Comparison of ENCODE assay signal across 9 mouse cellular contexts in the genomic region with DNA sequence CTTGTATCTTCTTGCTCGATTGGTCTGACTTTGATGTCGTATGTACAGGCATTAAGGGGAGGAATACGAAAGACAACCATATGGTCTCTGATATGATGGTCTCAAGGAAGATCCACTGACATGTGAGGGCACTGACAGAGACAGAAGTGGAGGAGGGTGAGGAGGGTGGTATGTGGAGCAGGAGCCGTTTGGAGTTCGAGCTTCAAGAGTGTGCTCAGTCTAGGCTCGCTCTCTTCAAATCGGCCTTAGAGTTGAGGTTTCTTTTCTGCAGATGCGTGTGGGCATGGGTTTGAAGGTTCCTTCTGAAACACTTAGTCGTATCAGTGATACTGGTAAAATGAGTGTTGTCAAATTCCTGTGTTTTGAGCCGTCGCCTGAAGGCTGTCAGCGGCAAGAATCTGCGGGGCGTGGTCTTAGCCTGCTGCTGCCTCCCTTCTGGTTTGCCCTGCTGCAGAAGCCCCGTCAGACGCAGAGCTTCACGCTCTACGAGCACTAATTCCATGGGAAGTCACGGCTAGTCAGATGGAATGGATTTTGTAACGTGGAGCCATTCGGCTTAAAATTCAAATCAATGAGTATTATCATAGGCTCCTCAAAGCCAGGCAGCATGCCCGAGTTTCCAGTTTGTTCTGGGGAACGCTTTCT. TPM values are rescaled to one million over a fixed set of nuclear protein-coding genes. Genes with fewer than 3 reads are reported as not detected.
A peak's percentile ranks its signal among the peaks of the same experiment; 100 is the strongest.
DNase-seq lines count a peak whose midpoint lies in the region; ATAC-seq and TF ChIP-seq lines count a peak whose summit lies in the region.
"Had no signal": no experiment of that assay in that cellular context is flagged by ENCODE, and none has a peak within 500 bp of the region (broad histone marks: within the 10 kb centered on the region; RNA-seq: fewer than 3 reads in every experiment).

No protein-coding gene starts in this region.

- 42% methylated on average over 23 of the region's 23 CpGs for WGBS in heart, embryonic 13.5 days
- WGBS in midbrain, embryonic 12.5 days: 49% methylated on average over 23 of the region's 23 CpGs

- H3K36me3 ChIP-seq in heart, embryonic 13.5 days: no peaks in the 10 kb centered on the region
- no peaks in the 10 kb centered on the region for H3K36me3 ChIP-seq in midbrain, embryonic 12.5 days

- peaks cover 4% of the 10 kb centered on the region; the same call in 1 of the 2 replicates for H3K4me1 ChIP-seq in heart, embryonic 13.5 days
- H3K4me1 ChIP-seq in midbrain, embryonic 12.5 days: peaks cover 8% of the 10 kb centered on the region; the same call in 1 of the 2 replicates

- intact Hi-C loops in heart, postnatal 25 days (cut with DNase I): no loop called here

- CTCF ChIA-PET in Patski (lab: Charles Lee): interaction anchor here (1.3 kb wide), 2 partner anchors 10 to 65 kb away, joined by 3 to 5 read pairs; no protein-coding TSS in a partner anchor

- 0 out of 2 replicates have a peak, but pooled peaks cover 3% of the 10 kb centered on the region for H3K27me3 ChIP-seq in heart, embryonic 13.5 days (replicated peaks)
- H3K27me3 ChIP-seq in Patski: peaks cover 46% of the 10 kb centered on the region
- H3K27me3 ChIP-seq in midbrain, embryonic 12.5 days: peaks cover 3% of the 10 kb centered on the region; the same call in 1 of the 2 replicates

- no peak overlapping the region for H3K27ac ChIP-seq in heart, embryonic 13.5 days (replicated peaks)
- H3K27ac ChIP-seq in midbrain, embryonic 12.5 days (replicated peaks): no peak overlapping the region

- H3K9ac ChIP-seq in heart, embryonic 13.5 days: 0 out of 2 replicates have a peak overlapping the region, but pooled peaks have one; percentile 28
- H3K9ac ChIP-seq in midbrain, embryonic 12.5 days (replicated peaks): no peak overlapping the region

- TF ChIP-seq CTCF in Patski (IDR thresholded peaks at IDR 0.05): no peak

- peak overlapping the region; percentile 23 for H3K4me3 ChIP-seq in heart, embryonic 13.5 days
- H3K4me3 ChIP-seq in midbrain, embryonic 12.5 days: no peak overlapping the region

- in situ Hi-C loops in Patski (cut with MboI; ENCODE audit: low pct_unique_long_range_greater_than_20kb): no loop called here

- ATAC-seq in heart, embryonic 13.5 days (ENCODE audit: extremely low read depth, insufficient number of reproducible peaks, low FRiP score, low TSS enrichment): no peak
- ATAC-seq in Patski: peak; percentile 25
- ATAC-seq in midbrain, embryonic 12.5 days (ENCODE audit: low FRiP score, low read depth): peak; percentile 68; the same call in 1 of the 2 replicates

- POLR2A ChIA-PET in Patski (lab: Charles Lee): no interaction called here

- H3K9me3 ChIP-seq in heart, embryonic 13.5 days: no peaks in the 10 kb centered on the region
- H3K9me3 ChIP-seq in midbrain, embryonic 12.5 days: no peaks in the 10 kb centered on the region

- no peak for DNase-seq in heart, postnatal 25 days (ENCODE audit: low spot score)
- no peak for DNase-seq in Patski (ENCODE audit: low read depth, low spot score)
- peak; percentile 14 for DNase-seq in heart, postnatal 4 days
- no peak for DNase-seq in adrenal gland, postnatal 25 days
- DNase-seq in adrenal gland, adult 2 months: no peak
- no peak for DNase-seq in right cerebral cortex, postnatal 4 days

- H3K4me2 ChIP-seq in heart, embryonic 13.5 days: peak overlapping the region; percentile 62
- peak overlapping the region; percentile 32 for H3K4me2 ChIP-seq in midbrain, embryonic 12.5 days (replicated peaks)
- H3K4me2 ChIP-seq: liver, embryonic 11.5 days had no signal

RNA-seq across cellular contexts. Expression of a gene that starts 9.5 kb away (rescaled TPM):
- polyA plus RNA-seq in heart, embryonic 13.5 days (2015; fragmentation: Nextera tagmentation; extraction: Ambion mirVana): 0.08 and 0.11 TPM in 2 replicates
- 1 to 10 TPM; 2.6 to 3.3 TPM for total RNA-seq in heart, postnatal 25 days (2021)
- polyA plus RNA-seq in Patski (2021): not detected
- total RNA-seq in heart, postnatal 4 days (2021): 1 to 10 TPM; 2.2 to 2.3 TPM
- polyA plus RNA-seq in midbrain, embryonic 12.5 days (2016; fragmentation: Nextera tagmentation; extraction: Ambion mirVana): 0.20 and 0.27 TPM in 2 replicates
- not detected in 2 replicates for total RNA-seq in adrenal gland, postnatal 25 days (2021)
- not detected for total RNA-seq in adrenal gland, adult 2 months (2021)
- not detected in 2 replicates for polyA plus RNA-seq in adrenal gland, adult 2 months (2012; rRNA removed)

RNA-seq across cellular contexts. Expression of a gene that starts 27.8 kb away (rescaled TPM):
- polyA plus RNA-seq in heart, embryonic 13.5 days (2015; fragmentation: Nextera tagmentation; extraction: Ambion mirVana): 19.9 and 20.4 TPM in 2 replicates
- total RNA-seq in heart, postnatal 25 days (2021): 1 to 10 TPM; 9.0 to 9.9 TPM
- 16.8 TPM for polyA plus RNA-seq in Patski (2021)
- 10 to 100 TPM; 21.6 TPM for total RNA-seq in heart, postnatal 4 days (2021)
- polyA plus RNA-seq in midbrain, embryonic 12.5 days (2016; fragmentation: Nextera tagmentation; extraction: Ambion mirVana): 16.3 and 18.9 TPM in 2 replicates
- 11.8 and 17.0 TPM in 2 replicates for total RNA-seq in adrenal gland, postnatal 25 days (2021)
- 10 to 100 TPM; 18.5 to 19.0 TPM for total RNA-seq in adrenal gland, adult 2 months (2021)
- 9.8 and 12.8 TPM in 2 replicates for polyA plus RNA-seq in adrenal gland, adult 2 months (2012; rRNA removed)

RNA-seq across cellular contexts. Expression of a gene that starts 27.9 kb away (rescaled TPM):
- 0.09 and 0.15 TPM in 2 replicates for polyA plus RNA-seq in heart, embryonic 13.5 days (2015; fragmentation: Nextera tagmentation; extraction: Ambion mirVana)
- total RNA-seq in heart, postnatal 25 days (2021): under 1 TPM in 1 of 2 experiments, not detected in 1; 0.25 TPM
- polyA plus RNA-seq in Patski (2021): 0.21 TPM
- not detected for total RNA-seq in heart, postnatal 4 days (2021)
- 0.13 and 0.14 TPM in 2 replicates for polyA plus RNA-seq in midbrain, embryonic 12.5 days (2016; fragmentation: Nextera tagmentation; extraction: Ambion mirVana)
- not detected in 2 replicates for total RNA-seq in adrenal gland, postnatal 25 days (2021)
- not detected for total RNA-seq in adrenal gland, adult 2 months (2021)
- 0.06 TPM in 1 of 2 replicates, not detected in the other for polyA plus RNA-seq in adrenal gland, adult 2 months (2012; rRNA removed)
